Mouse (Mus musculus) gastrocnemius, postnatal 4 days (tissue): ENCODE data around the gene Slc7a6. TPM values are rescaled to one million over a fixed set of nuclear protein-coding genes. Genes with fewer than 3 reads are reported as not detected.

ENCODE experiments used
- DNase-seq, 2 experiments: peaks; one replicate each; pipeline ENCODE4 v3.0.0; 2021 to 2022; ENCODE audit warnings: low spot score in 2 of 2, mixed read lengths in 2 of 2
- total RNA-seq, 2 experiments: library from RNA; stranded (reverse); gene quantifications; 2 replicates each; pipeline ENCODE4 v1.2.3; 2021

The Slc7a6 gene
- total RNA-seq, 2 experiments from 2014 or later: 10.5 to 11.5 TPM

GRCm38 (mm10) chr8:106140191-106140590 lies 28.5 kb upstream of the Slc7a6 start:
- no peak for DNase-seq

- DNase-seq: peak; percentile 58 to 78
These were observed 27.9 kb upstream of the Slc7a6 start for GRCm38 (mm10) chr8:106140769-106141168.

GRCm38 (mm10) chr8:106145331-106145730 lies 23.3 kb upstream of the Slc7a6 start:
- DNase-seq: no peak

GRCm38 (mm10) chr8:106146014-106146413 lies 22.6 kb upstream of the Slc7a6 start:
- DNase-seq: no peak

GRCm38 (mm10) chr8:106147868-106148565 lies 20.6 kb upstream of the Slc7a6 start:
- no peak for DNase-seq

GRCm38 (mm10) chr8:106149025-106149424 lies 19.6 kb upstream of the Slc7a6 start:
- DNase-seq: no peak

GRCm38 (mm10) chr8:106149801-106150652 lies 18.6 kb upstream of the Slc7a6 start, which contains the start of gene Pla2g15:
Gene Pla2g15, plus strand, starts transcription at chr8:106150399.
- DNase-seq: peak; percentile 64 to 91

GRCm38 (mm10) chr8:106150653-106151000 lies 18.0 kb upstream of the Slc7a6 start:
- DNase-seq: no peak

GRCm38 (mm10) chr8:106151041-106151440 lies 17.6 kb upstream of the Slc7a6 start:
- no peak for DNase-seq

- no peak for DNase-seq
These were observed 15.8 kb upstream of the Slc7a6 start for GRCm38 (mm10) chr8:106152876-106153275.

GRCm38 (mm10) chr8:106157419-106157818 lies 11.2 kb upstream of the Slc7a6 start:
- no peak for DNase-seq

- no peak for DNase-seq
These were observed 10.3 kb upstream of the Slc7a6 start for GRCm38 (mm10) chr8:106158381-106158780.

- DNase-seq: no peak
These were observed 8.8 kb upstream of the Slc7a6 start for GRCm38 (mm10) chr8:106159876-106160275.

GRCm38 (mm10) chr8:106163251-106163650 lies 5.4 kb upstream of the Slc7a6 start:
- DNase-seq: no peak

GRCm38 (mm10) chr8:106165460-106165859 lies 3.2 kb upstream of the Slc7a6 start:
- DNase-seq: peak in 1 of 2 experiments; percentile 74

- DNase-seq: peak in 1 of 2 experiments; percentile 34
These were observed 618 bp downstream of the Slc7a6 start for GRCm38 (mm10) chr8:106169017-106169933.

GRCm38 (mm10) chr8:106169934-106170480 lies 1.4 kb downstream of the Slc7a6 start:
- no peak for DNase-seq

- no peak for DNase-seq
These were observed 4.9 kb downstream of the Slc7a6 start for GRCm38 (mm10) chr8:106173566-106173965.

GRCm38 (mm10) chr8:106176891-106177290 lies 8.2 kb downstream of the Slc7a6 start:
- DNase-seq: no peak

GRCm38 (mm10) chr8:106177594-106177993 lies 8.9 kb downstream of the Slc7a6 start:
- no peak for DNase-seq

GRCm38 (mm10) chr8:106178428-106178827 lies 9.8 kb downstream of the Slc7a6 start:
- no peak for DNase-seq
